Mouse (Mus musculus): Measurements from ENCODE around the gene Ermp1. TPM values are rescaled to one million over a fixed set of nuclear protein-coding genes. Genes with fewer than 3 reads are reported as not detected.
A peak's percentile ranks its signal among the peaks of the same experiment; 100 is the strongest.

Ermp1 gene
- 7.5 and 8.7 TPM in 2 replicates for polyA plus RNA-seq (2015; fragmentation: Nextera tagmentation; extraction: Ambion mirVana)

GRCm38 (mm10) chr19:29647651-29648549, at the start of gene Ermp1:
Gene Ermp1 (minus strand): TSS chr19:29648415.
- H3K36me3 ChIP-seq (ENCODE audit: control insufficient read depth, insufficient read depth, low read length) = peaks cover 4% of the 10 kb centered on the region; the same call in 1 of the 2 replicates
- H3K4me2 ChIP-seq (ENCODE audit: low read depth, low read length) = peak within 1 kb of the TSS; percentile 59
- no peaks in the 10 kb centered on the region for H3K27me3 ChIP-seq (replicated peaks; ENCODE audit: control insufficient read depth, insufficient read depth, low read length)
- peak within 1 kb of the TSS; percentile 90 for H3K9ac ChIP-seq (ENCODE audit: low read depth, low read length)
- peak; percentile 95 for ATAC-seq
- peak within 1 kb of the TSS; percentile 81 for H3K27ac ChIP-seq (ENCODE audit: low read length)
- under 1% methylated on average over 89 of the region's 90 CpGs for WGBS
- no peaks in the 10 kb centered on the region for H3K9me3 ChIP-seq (ENCODE audit: control insufficient read depth, low read length)
- H3K4me3 ChIP-seq (ENCODE audit: low read length) = peak within 1 kb of the TSS; percentile 86
- no peaks in the 10 kb centered on the region for H3K4me1 ChIP-seq (ENCODE audit: control insufficient read depth, insufficient read depth, low read length)

GRCm38 (mm10) chr19:29697245-29697874, 49.1 kb upstream of the Ermp1 start, which contains the start of gene Mlana:
Gene Mlana (plus strand): TSS chr19:29697824.
- H3K27me3 ChIP-seq (replicated peaks; ENCODE audit: control insufficient read depth, insufficient read depth, low read length) = no peaks in the 10 kb centered on the region
- H3K4me1 ChIP-seq (ENCODE audit: control insufficient read depth, insufficient read depth, low read length) = no peaks in the 10 kb centered on the region
- H3K27ac ChIP-seq (ENCODE audit: low read length) = no peak within 1 kb of the TSS
- WGBS = 57% methylated on average over 3 of the region's 3 CpGs
- no peak within 1 kb of the TSS for H3K4me2 ChIP-seq (ENCODE audit: low read depth, low read length)
- no peaks in the 10 kb centered on the region for H3K9me3 ChIP-seq (ENCODE audit: control insufficient read depth, low read length)
- no peak within 1 kb of the TSS for H3K9ac ChIP-seq (ENCODE audit: low read depth, low read length)
- no peak within 1 kb of the TSS for H3K4me3 ChIP-seq (ENCODE audit: low read length)
- no peaks in the 10 kb centered on the region for H3K36me3 ChIP-seq (ENCODE audit: control insufficient read depth, insufficient read depth, low read length)
- no peak for ATAC-seq

- no peaks in the 10 kb centered on the region for H3K4me1 ChIP-seq (ENCODE audit: control insufficient read depth, insufficient read depth, low read length)
- no peaks in the 10 kb centered on the region for H3K36me3 ChIP-seq (ENCODE audit: control insufficient read depth, insufficient read depth, low read length)
- no peak overlapping the region for H3K4me3 ChIP-seq (ENCODE audit: low read length)
- no peak overlapping the region for H3K27ac ChIP-seq (ENCODE audit: low read length)
- no peak for ATAC-seq
- no peaks in the 10 kb centered on the region for H3K27me3 ChIP-seq (replicated peaks; ENCODE audit: control insufficient read depth, insufficient read depth, low read length)
- no peaks in the 10 kb centered on the region for H3K9me3 ChIP-seq (ENCODE audit: control insufficient read depth, low read length)
- H3K9ac ChIP-seq (ENCODE audit: low read depth, low read length) = no peak overlapping the region
- H3K4me2 ChIP-seq (ENCODE audit: low read depth, low read length) = no peak overlapping the region
Observed at GRCm38 (mm10) chr19:29696840-29697239, 48.6 kb upstream of the Ermp1 start.

- H3K4me3 ChIP-seq (ENCODE audit: low read length) = no peak overlapping the region
- H3K9me3 ChIP-seq (ENCODE audit: control insufficient read depth, low read length) = no peaks in the 10 kb centered on the region
- WGBS = 93% methylated on average over 4 of the region's 4 CpGs
- H3K4me1 ChIP-seq (ENCODE audit: control insufficient read depth, insufficient read depth, low read length) = no peaks in the 10 kb centered on the region
- H3K27ac ChIP-seq (ENCODE audit: low read length) = no peak overlapping the region
- H3K9ac ChIP-seq (ENCODE audit: low read depth, low read length) = no peak overlapping the region
- H3K36me3 ChIP-seq (ENCODE audit: control insufficient read depth, insufficient read depth, low read length) = no peaks in the 10 kb centered on the region
- H3K4me2 ChIP-seq (ENCODE audit: low read depth, low read length) = no peak overlapping the region
- H3K27me3 ChIP-seq (replicated peaks; ENCODE audit: control insufficient read depth, insufficient read depth, low read length) = no peaks in the 10 kb centered on the region
- no peak for ATAC-seq
Observed at GRCm38 (mm10) chr19:29696309-29696708, 48.1 kb upstream of the Ermp1 start.

GRCm38 (mm10) chr19:29695071-29695470, 46.9 kb upstream of the Ermp1 start:
- WGBS = 89% methylated on average over 10 of the region's 10 CpGs
- H3K4me1 ChIP-seq (ENCODE audit: control insufficient read depth, insufficient read depth, low read length) = no peaks in the 10 kb centered on the region
- H3K27me3 ChIP-seq (replicated peaks; ENCODE audit: control insufficient read depth, insufficient read depth, low read length) = no peaks in the 10 kb centered on the region
- ATAC-seq = no peak
- H3K4me2 ChIP-seq (ENCODE audit: low read depth, low read length) = no peak overlapping the region
- no peaks in the 10 kb centered on the region for H3K9me3 ChIP-seq (ENCODE audit: control insufficient read depth, low read length)
- no peak overlapping the region for H3K4me3 ChIP-seq (ENCODE audit: low read length)
- H3K9ac ChIP-seq (ENCODE audit: low read depth, low read length) = no peak overlapping the region
- H3K36me3 ChIP-seq (ENCODE audit: control insufficient read depth, insufficient read depth, low read length) = no peaks in the 10 kb centered on the region
- no peak overlapping the region for H3K27ac ChIP-seq (ENCODE audit: low read length)

- ATAC-seq = no peak
- Histone ChIP-seq H3K27ac (ENCODE audit: low read length) (no peak overlapping the region), H3K4me1 (ENCODE audit: control insufficient read depth, insufficient read depth, low read length) (no peaks in the 10 kb centered on the region), H3K4me2 (ENCODE audit: low read depth, low read length) (no peak overlapping the region), H3K9ac (ENCODE audit: low read depth, low read length) (no peak overlapping the region), H3K4me3 (ENCODE audit: low read length) (no peak overlapping the region), H3K36me3 (ENCODE audit: control insufficient read depth, insufficient read depth, low read length) (no peaks in the 10 kb centered on the region), H3K9me3 (ENCODE audit: control insufficient read depth, low read length) (peaks cover 14% of the 10 kb centered on the region; the same call in 1 of the 2 replicates), H3K27me3 (replicated peaks; ENCODE audit: control insufficient read depth, insufficient read depth, low read length) (peaks cover 3% of the 10 kb centered on the region; the same call in 1 of the 2 replicates)
- WGBS = 54% methylated on average over 16 of the region's 16 CpGs
Observed at GRCm38 (mm10) chr19:29683844-29684540, 35.8 kb upstream of the Ermp1 start.

GRCm38 (mm10) chr19:29680182-29681152, 32.3 kb upstream of the Ermp1 start:
- Histone ChIP-seq H3K4me1 (ENCODE audit: control insufficient read depth, insufficient read depth, low read length) (no peaks in the 10 kb centered on the region; the same call in 1 of the 2 replicates), H3K27ac (ENCODE audit: low read length) (no peak overlapping the region), H3K36me3 (ENCODE audit: control insufficient read depth, insufficient read depth, low read length) (no peaks in the 10 kb centered on the region), H3K9me3 (ENCODE audit: control insufficient read depth, low read length) (peaks cover 13% of the 10 kb centered on the region; the same call in 1 of the 2 replicates), H3K4me3 (ENCODE audit: low read length) (no peak overlapping the region), H3K4me2 (ENCODE audit: low read depth, low read length) (no peak overlapping the region), H3K27me3 (replicated peaks; ENCODE audit: control insufficient read depth, insufficient read depth, low read length) (peaks cover 3% of the 10 kb centered on the region; the same call in 1 of the 2 replicates), H3K9ac (ENCODE audit: low read depth, low read length) (no peak overlapping the region)
- ATAC-seq = no peak
- WGBS = 54% methylated on average over 13 of the region's 13 CpGs

GRCm38 (mm10) chr19:29678181-29678778, 30.1 kb upstream of the Ermp1 start:
- no peaks in the 10 kb centered on the region; the same call in 1 of the 2 replicates for H3K27me3 ChIP-seq (replicated peaks; ENCODE audit: control insufficient read depth, insufficient read depth, low read length)
- H3K9me3 ChIP-seq (ENCODE audit: control insufficient read depth, low read length) = no peaks in the 10 kb centered on the region
- 80% methylated on average over 6 of the region's 6 CpGs for WGBS
- H3K9ac ChIP-seq (ENCODE audit: low read depth, low read length) = no peak overlapping the region
- no peak overlapping the region for H3K4me2 ChIP-seq (ENCODE audit: low read depth, low read length)
- no peaks in the 10 kb centered on the region; the same call in 1 of the 2 replicates for H3K4me1 ChIP-seq (ENCODE audit: control insufficient read depth, insufficient read depth, low read length)
- no peak overlapping the region for H3K27ac ChIP-seq (ENCODE audit: low read length)
- no peak overlapping the region for H3K4me3 ChIP-seq (ENCODE audit: low read length)
- no peaks in the 10 kb centered on the region for H3K36me3 ChIP-seq (ENCODE audit: control insufficient read depth, insufficient read depth, low read length)
- ATAC-seq = no peak

All from intestine, embryonic 16.5 days (tissue).